Mouse (Mus musculus) left cerebral cortex, adult 2 months (tissue): ENCODE results near the gene Sod2. TPM values are rescaled to one million over a fixed set of nuclear protein-coding genes. Genes with fewer than 3 reads are reported as not detected.
"Not testable (repeated sequence)": the region's sequence is repeated elsewhere in the genome, so short reads cannot be mapped to it uniquely, and the experiment has no call there.

Experiments used
- DNase-seq, 2 experiments: peaks; one replicate each; pipeline ENCODE4 v3.0.0; 2021 to 2022; ENCODE audit warnings: low spot score in 2 of 2, mixed read lengths in 1 of 2; ENCODE audit errors: extremely low spot score in 1 of 2
- H3K27ac ChIP-seq: fragments of 200-600 bp; 2 replicates; pipeline ENCODE4 v1.8.1; 2022
- H3K4me3 ChIP-seq: fragments of 200-600 bp; 2 replicates; pipeline ENCODE4 v1.8.1; 2022
- CTCF ChIP-seq: fragments of 200-600 bp; IDR thresholded peaks from 2 replicates; pipeline ENCODE4 v1.8.1; 2022; ENCODE audit warnings: antibody characterized with exemption, mild to moderate bottlenecking, moderate library complexity
- intact Hi-C: fragments of 180-260 bp; cut with DNase I; formaldehyde crosslinking; loops from one replicate; pipeline ENCODE4 v1.15.1; 2025
- total RNA-seq, 2 experiments: library from RNA; stranded (reverse); gene quantifications; 2 replicates each; pipeline ENCODE4 v1.2.3; 2021

Sod2 gene
- total RNA-seq, 2 experiments from 2014 or later: 267 to 273 TPM

DNA sequence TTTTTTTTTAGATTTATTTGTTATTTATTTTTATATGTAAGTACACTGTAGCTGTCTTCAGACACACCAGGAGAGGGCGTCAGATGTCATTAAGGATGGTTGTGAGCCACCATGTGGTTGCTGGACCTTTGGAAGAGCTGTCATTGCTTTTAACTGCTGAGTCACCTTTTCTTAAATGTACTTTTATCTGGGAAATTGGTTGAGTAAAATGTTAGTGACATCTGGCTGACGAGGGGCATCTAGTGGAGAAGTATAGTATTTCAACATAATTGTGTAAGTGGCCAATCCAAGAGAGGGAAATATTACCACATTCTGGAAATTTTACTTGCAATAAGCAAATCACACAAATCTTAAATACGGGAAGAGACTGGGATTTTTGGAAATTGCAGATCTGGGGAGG is 3.2 kb downstream of the Sod2 start:
- DNase-seq: no peak
- intact Hi-C loops: no loop called here
- Histone ChIP-seq H3K4me3 (peak overlapping the region; percentile 81), H3K27ac (peak overlapping the region; percentile 22; the same call in 1 of the 2 replicates)
- peak; percentile 68 for TF ChIP-seq CTCF

DNA sequence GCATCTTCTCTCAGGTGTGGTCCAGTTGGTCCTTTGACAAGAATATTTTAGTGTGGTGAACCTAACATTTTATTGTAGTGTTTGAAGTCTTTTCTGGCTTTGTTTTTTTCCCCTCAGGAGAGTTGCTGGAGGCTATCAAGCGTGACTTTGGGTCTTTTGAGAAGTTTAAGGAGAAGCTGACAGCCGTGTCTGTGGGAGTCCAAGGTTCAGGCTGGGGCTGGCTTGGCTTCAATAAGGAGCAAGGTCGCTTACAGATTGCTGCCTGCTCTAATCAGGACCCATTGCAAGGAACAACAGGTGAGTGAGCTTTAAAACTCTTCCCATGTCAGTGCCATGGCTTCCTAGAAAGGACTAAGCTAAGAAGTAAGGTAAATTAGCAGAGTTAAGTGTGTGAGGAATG is 6.7 kb downstream of the Sod2 start:
- no peak overlapping the region for H3K4me3 ChIP-seq
- TF ChIP-seq CTCF: no peak
- intact Hi-C loops: no loop called here
- H3K27ac ChIP-seq: no peak overlapping the region
- DNase-seq: no peak

- H3K4me3 ChIP-seq, intact Hi-C loops, DNase-seq, H3K27ac ChIP-seq: not testable (repeated sequence)
Measured at GRCm38 (mm10) chr17:13036627-13037192, 30.1 kb downstream of the Sod2 start.

GRCm38 (mm10) chr17:13043846-13044673 is 37.4 kb downstream of the Sod2 start:
- H3K4me3 ChIP-seq, H3K27ac ChIP-seq, intact Hi-C loops: not testable (repeated sequence)
- TF ChIP-seq CTCF: peak; percentile 65
- DNase-seq: peak; percentile 56 to 60

GRCm38 (mm10) chr17:13052124-13052813 is 45.6 kb downstream of the Sod2 start, which contains the start of gene Gpr31b:
Gpr31b (minus strand) TSS chr17:13052296.
- intact Hi-C loops, H3K27ac ChIP-seq, DNase-seq, H3K4me3 ChIP-seq: not testable (repeated sequence)

DNA sequence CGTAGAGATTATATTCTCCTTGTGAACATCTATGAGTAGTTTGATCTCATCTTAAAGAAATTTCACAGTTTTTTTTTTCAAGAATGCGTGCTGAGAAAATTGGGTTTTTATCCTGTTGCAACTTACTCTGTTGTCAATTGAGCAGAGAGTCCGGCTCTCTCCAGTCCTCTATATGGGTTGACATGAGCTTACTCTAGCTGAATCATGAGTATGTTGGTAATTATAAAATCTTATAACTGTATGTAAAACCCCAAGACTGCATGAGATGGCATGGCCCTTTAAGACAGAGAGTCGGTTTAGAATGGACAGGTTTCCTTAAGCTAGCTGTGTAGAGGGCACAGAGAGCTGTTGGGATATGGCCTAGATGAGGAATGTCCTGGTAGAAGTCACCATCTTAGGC is 54.2 kb downstream of the Sod2 start, which contains the start of gene Tcp10b:
Gene Tcp10b (plus strand): TSS at position 301 of the 400 bp plus-strand sequence.
- DNase-seq, H3K27ac ChIP-seq, intact Hi-C loops, H3K4me3 ChIP-seq: not testable (repeated sequence)

- intact Hi-C loops, H3K4me3 ChIP-seq, H3K27ac ChIP-seq, DNase-seq: not testable (repeated sequence)
Measured at GRCm38 (mm10) chr17:13062882-13063281, 56.2 kb downstream of the Sod2 start.

- H3K27ac ChIP-seq, DNase-seq, intact Hi-C loops, H3K4me3 ChIP-seq: not testable (repeated sequence)
Measured at GRCm38 (mm10) chr17:13067864-13068385, 61.3 kb downstream of the Sod2 start.

DNA sequence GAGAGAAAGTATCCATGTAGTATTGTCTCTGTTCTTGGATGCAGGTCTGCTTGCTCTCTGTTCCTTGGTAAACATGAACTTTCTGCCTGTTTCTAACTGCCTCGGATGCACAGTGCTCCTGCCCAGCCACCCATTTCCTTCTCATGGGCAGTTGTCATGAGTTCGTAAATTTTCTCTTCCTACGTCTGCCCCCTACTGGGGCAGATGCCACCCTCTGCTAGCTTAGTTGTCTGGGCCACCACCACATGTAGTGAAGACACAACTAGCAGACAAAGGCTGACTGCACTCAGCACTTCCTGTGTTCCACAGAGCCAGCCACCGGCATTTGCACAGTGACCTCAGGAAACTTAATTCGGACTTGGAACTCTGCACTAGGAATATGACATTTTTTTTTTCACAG is 62.6 kb downstream of the Sod2 start:
- H3K4me3 ChIP-seq, DNase-seq, intact Hi-C loops, H3K27ac ChIP-seq: not testable (repeated sequence)

Other genes with a start within 250 kb of the Sod2 start
- gene Igf2r, start 237.2 kb upstream of the Sod2 start, total RNA-seq: 10 to 100 TPM; 29.1 to 29.3 TPM
- gene Mas1, start 138.7 kb upstream of the Sod2 start, total RNA-seq: 10 to 100 TPM; 36.8 to 42.2 TPM
- not detected for gene Mrgprh, start 130.8 kb upstream of the Sod2 start, total RNA-seq
- 1 to 10 TPM; 2.8 to 4.0 TPM for gene Pnldc1, start 96.6 kb upstream of the Sod2 start, total RNA-seq
- 100 to 1,000 TPM; 193 to 195 TPM for gene Tcp1, start 91.1 kb upstream of the Sod2 start, total RNA-seq
- gene Mrpl18, start 90.5 kb upstream of the Sod2 start, total RNA-seq: 10 to 100 TPM; 56.1 to 60.5 TPM
- gene Acat3, start 66.2 kb upstream of the Sod2 start, total RNA-seq: 1 to 10 TPM; 5.0 TPM
- 10 to 100 TPM; 53.4 to 55.6 TPM for gene Acat2, start 46.1 kb upstream of the Sod2 start, total RNA-seq
- gene Wtap, start 12.7 kb upstream of the Sod2 start, total RNA-seq: 10 to 100 TPM; 52.7 to 54.2 TPM
- not detected for gene Gpr31b, start 45.5 kb downstream of the Sod2 start, total RNA-seq
- 1 to 10 TPM in 1 of 2 experiments, under 1 TPM in 1; 0.61 to 1.4 TPM for gene Tcp10b, start 54.3 kb downstream of the Sod2 start, total RNA-seq
- under 1 TPM in 1 of 2 experiments, not detected in 1; 0.16 TPM for gene Unc93a, start 125.0 kb downstream of the Sod2 start, total RNA-seq
- not detected for gene Smok2a, start 214.3 kb downstream of the Sod2 start, total RNA-seq
- gene Smok2b, start 223.4 kb downstream of the Sod2 start, total RNA-seq: not detected